Mouse (Mus musculus) neural tube, embryonic 13.5 days (tissue): ENCODE measurements around the gene Neurog2. TPM values are rescaled to one million over a fixed set of nuclear protein-coding genes. Genes with fewer than 3 reads are reported as not detected.
A peak's percentile ranks its signal among the peaks of the same experiment; 100 is the strongest.

Experiments used
- ATAC-seq: fragments of 200-750 bp; cut with Nextera tagmentation; 2 replicates; pipeline ENCODE4 v1.8.0; 2017; ENCODE audit warnings: low read depth, mild to moderate bottlenecking, moderate TSS enrichment, moderate library complexity
- H3K27ac ChIP-seq: fragments of 300-500 bp; sonication (generic); replicated peaks from 2 replicates; pipeline ENCODE4 v1.5.1; 2015; ENCODE audit warnings: moderate library complexity, mild to moderate bottlenecking, inconsistent platforms
- H3K27me3 ChIP-seq: fragments of 300-500 bp; sonication (generic); 2 replicates; pipeline ENCODE4 v1.6.1; 2015; ENCODE audit warnings: mild to moderate bottlenecking, inconsistent platforms
- H3K36me3 ChIP-seq: fragments of 300-500 bp; sonication (generic); 2 replicates; pipeline ENCODE4 v1.6.1; 2015; ENCODE audit warnings: mild to moderate bottlenecking, inconsistent platforms
- H3K4me1 ChIP-seq: fragments of 300-500 bp; sonication (generic); replicated peaks from 2 replicates; pipeline ENCODE4 v1.6.1; 2015; ENCODE audit warnings: inconsistent platforms
- H3K4me2 ChIP-seq: fragments of 300-500 bp; sonication (generic); 2 replicates; pipeline ENCODE4 v1.6.1; 2015; ENCODE audit warnings: inconsistent platforms, mild to moderate bottlenecking, moderate library complexity
- H3K4me3 ChIP-seq: fragments of 300-500 bp; sonication (generic); 2 replicates; pipeline ENCODE4 v1.5.1; 2015; ENCODE audit warnings: mild to moderate bottlenecking, inconsistent platforms
- H3K9ac ChIP-seq: fragments of 300-500 bp; sonication (generic); 2 replicates; pipeline ENCODE4 v1.6.1; 2015; ENCODE audit warnings: moderate library complexity, mild to moderate bottlenecking, inconsistent platforms
- H3K9me3 ChIP-seq: fragments of 300-500 bp; sonication (generic); 2 replicates; pipeline ENCODE4 v1.6.1; 2016; ENCODE audit warnings: inconsistent platforms
- WGBS: fragments of 180-500 bp; shearing (Covaris S2); methylation state at CpG from one replicate; pipeline ENCODE4 v1.1.7; 2015; 5-methylcytosine and 5-hydroxymethylcytosine counted together
- polyA plus RNA-seq: library from polyadenylated mRNA; unstranded; fragments of >200 nt; fragmentation: Nextera tagmentation; extraction: Ambion mirVana; gene quantifications from 2 replicates; pipeline ENCODE4 v1.2.1, GENCODE M21; 2015

Gene Neurog2
- polyA plus RNA-seq, 1 experiment from 2014 or later, result 10.1 TPM

DNA sequence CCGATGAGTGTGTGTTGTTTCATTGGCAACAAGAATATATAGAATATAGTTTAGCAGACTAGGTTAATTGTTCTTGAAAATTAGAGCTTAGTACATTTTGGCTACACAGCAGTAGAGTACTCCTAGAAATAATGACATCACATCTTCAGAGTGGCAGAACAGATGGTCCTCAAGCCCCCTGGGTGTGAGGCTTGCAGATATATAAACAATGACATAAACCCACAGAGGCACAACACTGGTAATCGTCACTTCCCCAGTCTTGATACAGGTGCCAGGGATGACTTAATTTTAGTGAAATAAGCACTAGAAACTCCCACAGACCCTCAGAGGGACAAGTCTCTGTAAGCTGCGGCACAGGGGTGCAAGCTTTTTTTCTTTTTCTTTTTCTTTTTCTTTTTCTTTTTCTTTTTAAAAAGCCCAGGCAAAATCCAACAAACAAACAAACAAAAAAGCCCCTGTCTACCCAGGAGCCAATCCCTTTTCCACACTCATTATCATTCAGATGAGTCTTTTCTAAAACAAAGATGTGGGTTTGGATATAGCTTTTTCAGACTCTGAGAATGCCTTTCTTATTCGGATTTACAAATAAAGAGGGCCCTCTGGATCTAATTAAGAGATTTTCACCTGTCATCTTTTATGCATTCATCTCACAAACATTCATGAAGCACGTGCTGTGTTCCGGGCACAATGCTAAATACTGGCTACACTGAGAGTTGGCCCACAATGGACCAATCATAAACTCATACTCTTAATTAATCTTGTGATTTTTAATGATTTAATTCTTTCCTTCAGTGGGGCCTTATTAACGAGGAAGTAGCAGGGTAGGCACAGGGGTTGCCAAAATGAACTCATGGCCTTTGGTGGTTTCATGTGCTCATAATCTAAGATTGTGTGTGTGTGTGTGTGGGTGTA, 19.1 kb downstream of the Neurog2 start:
- H3K9me3 ChIP-seq, result no peaks in the 10 kb centered on the region
- no peak overlapping the region for H3K4me2 ChIP-seq
- 45% methylated on average over 7 of the region's 7 CpGs for WGBS
- H3K36me3 ChIP-seq, result no peaks in the 10 kb centered on the region
- no peaks in the 10 kb centered on the region for H3K4me1 ChIP-seq
- H3K4me3 ChIP-seq, result no peak overlapping the region
- peaks cover 7% of the 10 kb centered on the region; the same call in 1 of the 2 replicates for H3K27me3 ChIP-seq
- ATAC-seq, result no peak
- H3K27ac ChIP-seq, result no peak overlapping the region
- no peak overlapping the region for H3K9ac ChIP-seq

- ATAC-seq, result peak; percentile 75; the same call in 1 of the 2 replicates
- no peak overlapping the region for H3K4me3 ChIP-seq
- no peak overlapping the region for H3K9ac ChIP-seq
- H3K27me3 ChIP-seq, result peaks cover 6% of the 10 kb centered on the region
- H3K9me3 ChIP-seq, result no peaks in the 10 kb centered on the region
- no peak overlapping the region for H3K27ac ChIP-seq
- peaks cover 16% of the 10 kb centered on the region for H3K4me1 ChIP-seq
- no peak overlapping the region for H3K4me2 ChIP-seq
- no peaks in the 10 kb centered on the region for H3K36me3 ChIP-seq
- WGBS, result 31% methylated on average over 7 of the region's 7 CpGs
Observed at GRCm38 (mm10) chr3:127660712-127661111, 27.8 kb downstream of the Neurog2 start.

DNA sequence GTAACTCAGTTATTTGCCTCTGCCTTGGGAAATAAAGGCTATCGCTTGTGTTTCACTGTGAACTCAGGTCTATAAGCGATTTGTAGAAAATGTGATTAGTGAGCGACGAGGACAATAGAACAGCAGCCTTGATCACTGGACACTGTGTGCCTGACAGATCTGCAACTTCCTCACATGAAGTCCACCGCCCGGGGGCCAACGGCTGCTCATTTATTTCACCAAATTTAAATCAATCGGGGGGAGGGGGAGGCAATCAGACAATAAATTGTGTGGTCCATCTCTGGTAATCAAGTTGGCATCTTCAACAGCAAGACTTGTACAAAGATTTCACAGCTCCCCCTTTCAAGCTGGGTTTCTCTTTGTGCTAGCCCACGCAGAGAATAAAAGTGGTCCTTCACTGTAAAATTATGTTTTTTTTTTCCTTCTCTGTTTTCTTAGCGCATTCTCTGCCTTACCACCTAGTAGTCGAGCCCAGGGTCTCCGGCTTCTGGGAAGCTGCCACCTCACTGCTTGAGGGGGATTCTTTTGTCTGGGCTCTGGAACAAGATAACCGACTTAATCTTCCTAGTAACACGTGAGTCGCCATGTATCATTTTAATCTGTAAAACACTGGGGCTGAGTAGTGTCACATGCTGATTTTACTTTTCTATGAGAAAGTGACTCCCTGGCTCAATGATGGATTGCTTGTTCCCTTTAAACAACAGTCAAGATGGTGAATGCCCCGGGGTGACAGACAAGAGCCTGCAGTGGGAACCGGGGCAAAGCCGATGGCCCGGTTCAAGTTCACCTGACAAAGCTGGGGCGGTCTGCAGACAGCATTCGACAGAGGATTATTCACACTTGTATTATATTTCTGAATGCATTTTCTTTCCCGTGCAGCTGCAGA, 29.0 kb downstream of the Neurog2 start:
- H3K4me3 ChIP-seq, result 0 out of 2 replicates have a peak overlapping the region, but pooled peaks have one; percentile 2
- WGBS, result 19% methylated on average over 22 of the region's 22 CpGs
- H3K27ac ChIP-seq, result no peak overlapping the region; the same call in 1 of the 2 replicates
- H3K27me3 ChIP-seq, result peaks cover 4% of the 10 kb centered on the region
- ATAC-seq, result peak; percentile 67
- no peak overlapping the region for H3K9ac ChIP-seq
- H3K4me2 ChIP-seq, result peak overlapping the region; percentile 39
- H3K9me3 ChIP-seq, result no peaks in the 10 kb centered on the region
- H3K4me1 ChIP-seq, result peaks cover 16% of the 10 kb centered on the region
- H3K36me3 ChIP-seq, result no peaks in the 10 kb centered on the region

GRCm38 (mm10) chr3:127679703-127680102, 46.8 kb downstream of the Neurog2 start:
- no peak overlapping the region for H3K27ac ChIP-seq
- no peak for ATAC-seq
- 89% methylated on average over 15 of the region's 15 CpGs for WGBS
- H3K9ac ChIP-seq, result no peak overlapping the region
- no peak overlapping the region for H3K4me2 ChIP-seq
- H3K27me3 ChIP-seq, result no peaks in the 10 kb centered on the region
- no peaks in the 10 kb centered on the region for H3K4me1 ChIP-seq
- H3K9me3 ChIP-seq, result no peaks in the 10 kb centered on the region
- no peak overlapping the region for H3K4me3 ChIP-seq
- no peaks in the 10 kb centered on the region for H3K36me3 ChIP-seq

Other genes with a start within 250 kb of the Neurog2 start
- 119 and 125 TPM in 2 replicates for gene Ank2, start 133.8 kb upstream of the Neurog2 start, polyA plus RNA-seq
- gene Larp7, start 79.8 kb upstream of the Neurog2 start, polyA plus RNA-seq, result 30.6 and 34.0 TPM in 2 replicates
- 4.1 and 4.5 TPM in 2 replicates for gene Zgrf1, start 79.6 kb upstream of the Neurog2 start, polyA plus RNA-seq
- 0.61 and 0.80 TPM in 2 replicates for gene Alpk1, start 147.4 kb downstream of the Neurog2 start, polyA plus RNA-seq
- gene Tifa, start 156.7 kb downstream of the Neurog2 start, polyA plus RNA-seq, result 2.9 and 4.6 TPM in 2 replicates
- gene Ap1ar, start 204.4 kb downstream of the Neurog2 start, polyA plus RNA-seq, result 82.7 and 93.6 TPM in 2 replicates